Mouse (Mus musculus) left cerebral cortex, adult 18-20 months (tissue): ENCODE results near the gene R3hdm4. TPM values are rescaled to one million over a fixed set of nuclear protein-coding genes. Genes with fewer than 3 reads are reported as not detected.
A peak's percentile ranks its signal among the peaks of the same experiment; 100 is the strongest.

Source experiments
- DNase-seq, 2 experiments: peaks; one replicate each; pipeline ENCODE4 v3.0.0; 2021 to 2022; ENCODE audit warnings: low spot score in 2 of 2, mixed read lengths in 1 of 2
- total RNA-seq, 2 experiments: library from RNA; stranded (reverse); gene quantifications; 2 replicates each; pipeline ENCODE4 v1.2.3; 2021

The R3hdm4 gene
- total RNA-seq, 2 experiments from 2014 or later, result 307 to 318 TPM

DNA sequence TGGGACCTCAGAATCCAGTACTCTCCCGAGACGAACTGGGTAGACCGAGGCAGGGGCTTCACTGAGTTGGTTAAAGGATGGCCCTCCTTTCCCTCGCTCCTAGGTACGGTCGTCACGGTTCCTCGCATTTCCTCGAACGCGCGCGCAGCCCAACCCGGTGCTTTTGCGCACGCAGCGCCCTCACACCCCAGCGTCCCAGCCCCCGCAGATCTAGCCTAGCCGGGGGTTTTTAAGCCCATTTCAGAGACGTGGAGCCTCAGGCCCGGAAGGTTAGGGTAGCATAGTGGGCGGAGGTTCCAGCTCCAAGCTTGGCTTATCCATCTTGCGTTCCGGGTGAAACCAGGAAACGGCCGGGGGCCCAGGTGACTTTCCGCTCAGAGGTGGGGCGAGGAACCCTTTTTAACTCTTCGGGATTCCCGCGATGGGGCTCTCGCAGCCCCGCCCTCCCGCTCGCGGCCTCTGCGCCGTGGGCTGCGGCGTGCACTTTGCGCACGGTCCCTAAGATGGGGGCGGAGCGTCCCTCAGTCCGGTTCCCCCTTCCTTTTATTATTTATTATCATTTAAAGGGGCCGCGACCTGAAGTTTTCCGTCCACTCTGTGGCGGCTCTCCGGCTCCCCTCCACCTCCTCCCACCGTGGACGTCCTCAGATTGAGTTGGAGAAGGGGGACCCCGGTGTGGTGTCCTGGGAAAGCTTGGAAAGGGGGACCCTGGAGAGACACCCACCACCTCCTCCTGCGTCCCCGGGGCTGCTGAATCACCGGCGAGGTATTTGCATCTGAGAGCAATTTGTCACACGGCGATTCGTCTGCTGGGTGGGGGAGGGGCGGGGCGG is 5.7 kb upstream of the R3hdm4 start, which contains the start of gene Arid3a:
Arid3a (plus strand) TSS at position 553 of the 833 bp plus-strand sequence.
- peak; percentile 84 to 90 for DNase-seq

GRCm38 (mm10) chr10:79925785-79926490 is 4.9 kb upstream of the R3hdm4 start:
- DNase-seq, result no peak

DNA sequence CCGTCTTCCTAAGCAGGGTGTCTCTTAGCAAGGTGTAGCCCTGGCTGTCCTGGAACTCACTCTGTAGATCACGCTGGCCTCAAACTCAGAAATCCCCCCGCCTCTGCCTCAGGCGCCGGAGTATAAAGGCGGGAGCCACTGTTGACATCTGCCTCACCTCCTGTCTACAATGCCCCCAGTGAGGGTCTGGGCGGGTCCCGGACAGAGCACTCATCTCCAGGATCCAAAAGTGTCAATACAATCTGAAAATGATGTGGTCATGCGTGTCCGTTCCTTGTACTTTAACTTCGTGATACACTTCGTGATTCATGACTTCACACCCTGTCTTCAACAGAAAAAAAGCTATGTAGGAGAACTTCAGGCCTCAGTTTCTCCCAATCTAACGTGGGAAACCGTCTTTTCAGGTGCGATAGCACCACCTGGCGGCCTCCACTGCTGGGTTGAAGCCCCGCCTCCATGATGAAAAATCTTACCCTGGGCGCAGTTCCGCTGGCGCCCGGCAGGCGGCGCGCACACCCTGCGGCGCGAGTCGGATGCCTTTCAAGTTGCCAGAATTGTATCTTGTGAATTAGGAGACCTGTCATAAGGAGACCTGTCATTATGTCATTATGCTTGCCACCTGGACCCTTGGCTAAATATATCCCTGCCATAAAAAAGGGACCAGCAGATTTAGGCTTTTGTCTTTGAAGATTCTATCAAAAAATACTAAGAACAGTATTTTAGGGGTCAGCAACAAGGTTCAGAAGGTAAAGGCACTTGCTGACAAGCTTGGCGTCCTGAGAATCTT is 4.2 kb upstream of the R3hdm4 start:
- peak; percentile 94 to 97 for DNase-seq

DNA sequence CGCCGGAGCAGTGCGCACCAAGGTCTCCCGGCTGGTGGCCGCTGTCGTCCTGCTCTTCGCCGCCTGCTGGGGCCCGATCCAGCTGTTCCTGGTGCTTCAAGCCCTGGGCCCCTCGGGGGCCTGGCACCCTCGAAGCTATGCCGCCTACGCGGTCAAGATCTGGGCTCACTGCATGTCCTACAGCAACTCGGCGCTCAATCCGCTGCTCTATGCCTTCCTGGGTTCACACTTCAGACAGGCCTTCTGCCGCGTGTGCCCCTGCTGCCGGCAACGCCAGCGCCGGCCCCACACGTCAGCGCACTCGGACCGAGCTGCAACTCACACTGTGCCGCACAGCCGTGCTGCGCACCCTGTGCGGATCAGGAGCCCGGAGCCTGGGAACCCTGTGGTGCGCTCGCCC is 564 bp upstream of the R3hdm4 start:
- no peak for DNase-seq

- DNase-seq, result no peak
Observed at GRCm38 (mm10) chr10:79920056-79920890, 735 bp downstream of the R3hdm4 start.

GRCm38 (mm10) chr10:79919251-79919849 is 1.7 kb downstream of the R3hdm4 start:
- DNase-seq, result no peak

DNA sequence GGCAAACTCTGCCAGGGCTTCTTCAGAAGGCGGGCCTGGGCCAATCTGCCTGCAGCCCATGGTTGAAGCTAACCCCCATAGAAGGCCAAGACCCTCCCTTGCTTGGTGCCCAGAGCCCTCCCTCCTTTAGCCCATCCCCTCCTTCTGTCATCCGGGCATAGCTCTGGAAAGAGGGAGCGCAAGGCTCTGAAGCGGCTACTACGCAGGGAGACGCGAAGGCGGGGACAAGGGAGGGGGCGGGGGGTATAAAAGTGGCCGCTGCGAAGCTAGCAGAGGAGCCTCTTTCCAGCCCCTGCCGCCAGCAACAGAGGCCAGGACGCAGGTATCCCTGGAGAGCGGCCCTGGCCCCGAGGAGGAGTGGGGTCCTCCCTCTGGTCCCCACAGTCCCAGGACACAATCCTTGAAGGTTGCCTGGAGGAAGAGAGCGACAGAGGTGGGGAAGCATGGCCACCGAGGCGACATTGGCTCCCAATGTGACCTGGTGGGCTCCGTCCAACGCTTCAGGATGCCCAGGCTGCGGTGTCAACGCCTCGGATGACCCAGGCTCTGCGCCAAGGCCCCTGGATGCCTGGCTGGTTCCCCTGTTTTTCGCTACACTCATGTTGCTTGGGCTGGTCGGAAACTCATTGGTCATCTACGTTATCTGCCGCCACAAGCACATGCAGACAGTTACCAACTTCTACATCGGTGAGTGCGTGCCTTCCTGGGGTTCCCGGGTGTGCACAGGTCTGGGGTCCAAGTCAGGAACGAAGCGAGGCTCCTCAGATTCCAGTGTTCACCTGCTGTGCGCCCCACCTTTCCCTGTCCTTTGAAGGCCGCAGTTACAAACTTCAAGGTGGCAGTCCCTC is 2.6 kb downstream of the R3hdm4 start:
- no peak for DNase-seq

DNA sequence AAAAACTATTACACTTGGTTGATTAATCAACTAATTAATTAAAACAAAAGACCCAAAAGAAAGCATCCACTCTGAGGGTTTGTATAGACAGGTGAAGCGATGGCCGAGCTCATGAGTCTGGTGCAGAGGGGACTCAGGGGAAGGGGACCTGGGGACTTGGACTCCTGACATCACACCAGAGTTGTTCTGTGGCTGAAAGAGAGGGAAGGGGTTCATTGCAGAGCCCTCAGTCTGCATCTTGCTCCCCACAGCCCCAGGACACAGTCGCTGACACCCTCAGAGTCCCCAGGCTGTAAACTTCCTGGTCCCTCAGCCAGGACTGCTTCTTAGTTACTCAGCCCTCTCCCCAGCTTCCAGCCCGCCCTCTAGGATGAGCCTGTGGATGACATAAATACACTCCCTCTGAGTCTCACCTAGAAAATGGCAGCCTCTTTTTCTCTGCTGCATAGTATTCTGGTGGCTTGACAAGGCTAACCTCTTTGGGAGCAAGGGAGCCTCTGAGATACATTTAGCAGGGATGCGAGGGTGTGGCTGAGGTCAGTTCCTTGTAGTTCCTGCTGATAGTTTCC is 3.4 kb downstream of the R3hdm4 start:
- DNase-seq, result no peak

- peak; percentile 84 to 89 for DNase-seq
Observed at GRCm38 (mm10) chr10:79916808-79917531, 4.0 kb downstream of the R3hdm4 start, which contains the start of gene Kiss1r. Kiss1r (plus strand) TSS chr10:79916971.

- DNase-seq, result no peak
Observed at GRCm38 (mm10) chr10:79916081-79916480, 4.9 kb downstream of the R3hdm4 start.

DNA sequence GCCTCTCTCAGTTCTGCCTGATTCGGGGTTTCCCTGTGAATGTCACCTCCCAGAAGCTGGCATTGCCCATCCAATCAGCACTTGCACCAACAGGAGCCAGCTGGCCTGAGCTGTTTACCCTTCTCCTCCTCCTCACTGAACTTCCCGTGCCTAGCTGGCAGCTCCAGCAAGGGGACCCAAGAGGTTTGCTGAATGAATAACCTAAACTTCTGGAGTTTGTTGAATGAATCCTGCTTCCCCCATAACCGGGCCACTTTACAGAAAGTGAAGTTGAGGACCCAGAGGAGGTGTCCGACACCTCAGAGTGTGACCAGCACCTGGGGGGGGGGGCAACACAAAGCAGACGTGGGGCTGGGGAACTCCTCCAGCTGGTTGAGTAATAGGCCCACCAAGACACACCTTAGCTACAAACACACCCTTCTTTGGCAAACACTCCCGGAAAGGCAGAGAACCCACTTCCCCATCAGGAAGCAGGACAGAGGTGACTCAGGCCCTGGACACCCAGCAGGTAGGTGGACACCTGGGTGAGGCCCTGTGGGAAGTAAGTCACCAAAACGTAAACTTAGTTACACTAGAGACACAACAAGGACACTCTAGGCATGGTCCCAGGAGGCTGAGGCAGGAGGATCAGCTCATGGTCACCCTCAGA is 5.9 kb downstream of the R3hdm4 start:
- DNase-seq, result no peak

DNA sequence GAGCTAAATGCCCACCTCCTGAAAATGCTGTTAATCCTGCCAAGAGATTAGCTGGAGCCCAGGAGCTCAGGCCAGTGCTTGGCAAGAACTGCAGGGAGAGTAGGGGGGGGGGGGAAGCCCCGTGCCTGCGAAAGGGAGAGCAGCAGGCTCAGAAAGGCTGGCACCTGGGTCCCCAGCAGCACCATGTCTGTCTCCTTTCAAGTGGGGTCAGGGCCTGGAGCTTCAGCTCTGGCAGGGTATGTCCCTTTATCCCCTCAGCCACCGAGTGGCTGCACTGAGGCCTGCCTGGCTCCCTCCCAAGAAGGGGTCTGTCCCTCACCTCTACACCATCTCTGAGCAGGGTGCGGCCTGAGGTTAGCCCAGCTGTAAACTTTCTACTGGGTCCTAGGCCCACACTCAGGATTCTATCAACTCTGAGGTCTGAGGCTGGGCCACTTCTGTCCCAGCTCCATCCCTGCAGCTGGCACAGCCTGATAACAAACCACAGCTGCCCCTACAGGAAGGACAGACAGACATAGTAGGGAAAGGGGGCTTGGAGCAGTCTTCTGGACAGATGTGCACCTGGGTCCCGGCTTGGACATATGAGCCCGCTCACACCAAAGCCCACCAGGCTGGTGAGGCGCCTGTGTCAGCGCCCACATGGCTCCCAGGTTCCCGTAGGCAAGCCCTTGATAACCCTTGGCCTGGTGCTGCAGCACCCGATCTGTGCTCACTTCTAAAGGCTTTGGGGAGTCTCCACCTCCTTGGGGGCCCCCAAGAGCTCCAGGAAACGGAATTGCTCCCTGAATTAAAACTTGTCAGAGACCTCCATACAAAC is 6.7 kb downstream of the R3hdm4 start:
- no peak for DNase-seq

DNA sequence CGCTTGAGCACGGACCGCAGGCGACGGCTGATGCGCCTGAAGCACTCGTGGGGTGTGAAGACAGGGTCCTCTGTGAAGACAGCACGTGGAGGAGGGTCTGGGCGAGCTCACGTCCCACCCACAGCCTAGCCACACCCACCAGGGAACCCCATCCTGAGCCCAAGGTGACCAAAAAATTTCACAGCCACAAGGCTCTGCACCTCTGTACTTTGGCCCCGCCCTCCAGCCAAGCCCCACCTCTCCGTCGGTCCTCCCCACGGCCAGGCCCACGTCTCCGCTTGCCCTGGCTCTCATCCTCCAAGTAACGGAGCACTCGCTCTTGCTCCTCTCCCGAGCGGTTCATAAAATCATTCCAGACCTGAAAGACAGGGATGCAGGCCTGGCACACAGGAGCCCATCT is 8.6 kb downstream of the R3hdm4 start:
- DNase-seq, result no peak

GRCm38 (mm10) chr10:79910556-79910955 is 10.5 kb downstream of the R3hdm4 start, which contains the start of gene Gm26602:
Gm26602 (plus strand) TSS chr10:79910856.
- no peak for DNase-seq

GRCm38 (mm10) chr10:79909092-79909922 is 11.7 kb downstream of the R3hdm4 start:
- no peak for DNase-seq
